Mouse (Mus musculus) mesoderm, embryonic 11.5 days (tissue): ENCODE results near the gene Stxbp5.

Experiments
- DNase-seq: peaks from one replicate; pipeline ENCODE4 v3.0.0-alpha.2; 2012; ENCODE audit warnings: low read depth, low spot score

Gene Stxbp5

GRCm38 (mm10) chr10:9756546-9756945 is 144.3 kb downstream of the Stxbp5 start:
- no peak for DNase-seq

DNA sequence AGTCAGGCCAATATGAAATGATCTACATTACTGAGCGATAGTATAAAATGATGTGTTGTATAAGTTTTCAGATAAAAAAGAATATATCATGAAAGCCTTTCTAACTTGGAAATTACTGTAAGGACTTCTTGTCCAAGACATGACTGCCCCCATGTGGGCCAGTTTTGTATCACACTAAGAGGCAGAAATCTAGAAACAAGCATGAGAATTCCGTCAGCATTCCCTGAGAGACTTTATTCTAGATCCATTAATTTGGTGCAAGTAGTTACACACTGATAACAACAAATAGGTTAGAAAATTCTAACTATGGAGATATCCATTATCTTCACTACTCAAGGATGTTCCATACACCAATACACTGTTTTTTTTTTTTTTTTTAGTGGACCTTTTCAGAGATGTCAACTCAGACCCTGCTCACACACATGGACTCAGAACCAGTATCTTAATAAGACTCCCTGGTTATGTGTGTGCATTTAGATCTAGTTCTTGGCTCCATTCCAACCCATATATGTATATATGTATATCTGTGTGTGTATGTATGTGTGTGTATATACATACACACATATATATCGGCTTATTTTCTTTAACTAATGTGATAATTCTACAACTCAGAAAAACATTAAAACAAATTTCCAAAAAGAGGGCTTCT is 145.9 kb downstream of the Stxbp5 start:
- DNase-seq: peak; percentile 77

DNA sequence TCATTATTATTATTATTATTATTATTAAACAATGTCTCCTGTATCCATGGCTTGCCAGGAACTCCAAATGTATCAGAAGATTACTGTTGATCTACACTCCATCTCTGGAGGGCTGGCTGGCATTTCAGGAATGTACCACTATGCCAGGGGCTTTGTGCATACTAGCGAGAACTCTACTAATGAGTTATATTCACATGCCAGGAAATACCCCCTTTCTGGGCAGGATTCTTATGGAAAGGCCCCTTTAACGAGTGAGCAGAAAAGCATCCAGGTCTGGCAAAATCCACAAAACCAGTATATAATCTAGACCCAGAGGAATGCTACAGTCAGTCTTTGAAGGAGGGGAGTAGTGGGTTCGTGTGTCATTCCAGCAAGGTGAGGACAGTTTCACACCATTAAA is 167.0 kb downstream of the Stxbp5 start:
- DNase-seq: no peak

- DNase-seq: peak; percentile 11
These were observed 168.7 kb downstream of the Stxbp5 start for GRCm38 (mm10) chr10:9732065-9732749.

GRCm38 (mm10) chr10:9722519-9723303 is 178.2 kb downstream of the Stxbp5 start:
- no peak for DNase-seq

GRCm38 (mm10) chr10:9720027-9720426 is 180.9 kb downstream of the Stxbp5 start:
- no peak for DNase-seq

- DNase-seq: no peak
These were observed 182.8 kb downstream of the Stxbp5 start for GRCm38 (mm10) chr10:9718086-9718485.
